Mouse (Mus musculus) heart, postnatal 0 days (tissue): ENCODE results near the gene Gm42421.

Source experiments
- CTCF ChIP-seq: IDR thresholded peaks from 2 replicates; pipeline ENCODE4 v1.5.1; 2016; ENCODE audit warnings: antibody characterized with exemption, control low read depth, low read depth
- EP300 ChIP-seq: IDR thresholded peaks from 2 replicates; pipeline ENCODE4 v1.6.1; 2016; ENCODE audit warnings: antibody characterized with exemption, low read depth

DNA sequence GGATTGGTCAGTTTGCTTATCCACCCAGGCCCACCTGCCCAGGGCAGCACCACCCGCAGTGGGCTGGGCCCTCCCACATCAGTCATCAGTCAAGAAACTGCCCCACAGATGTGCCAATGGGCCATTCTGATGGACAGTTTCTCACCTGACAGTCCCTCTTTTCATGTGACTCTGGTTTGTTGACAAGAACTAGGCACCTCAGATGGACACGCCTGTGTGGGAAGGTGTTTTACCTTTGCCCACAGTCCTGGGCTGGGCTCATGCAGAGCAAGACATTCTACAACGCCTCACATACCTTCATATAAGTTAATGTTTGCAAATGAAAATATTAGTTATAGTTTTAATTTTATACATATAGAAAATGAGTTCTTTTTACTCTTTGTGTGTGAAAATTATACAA, 9.9 kb upstream of the Gm42421 start:
- TF ChIP-seq CTCF (no peak), EP300 (no peak)
